Mouse (Mus musculus): ENCODE results near the gene Blmh. TPM values are rescaled to one million over a fixed set of nuclear protein-coding genes. Genes with fewer than 3 reads are reported as not detected.

The Blmh gene
- polyA plus RNA-seq, 1 experiment from 2014 or later: 112 TPM

DNA sequence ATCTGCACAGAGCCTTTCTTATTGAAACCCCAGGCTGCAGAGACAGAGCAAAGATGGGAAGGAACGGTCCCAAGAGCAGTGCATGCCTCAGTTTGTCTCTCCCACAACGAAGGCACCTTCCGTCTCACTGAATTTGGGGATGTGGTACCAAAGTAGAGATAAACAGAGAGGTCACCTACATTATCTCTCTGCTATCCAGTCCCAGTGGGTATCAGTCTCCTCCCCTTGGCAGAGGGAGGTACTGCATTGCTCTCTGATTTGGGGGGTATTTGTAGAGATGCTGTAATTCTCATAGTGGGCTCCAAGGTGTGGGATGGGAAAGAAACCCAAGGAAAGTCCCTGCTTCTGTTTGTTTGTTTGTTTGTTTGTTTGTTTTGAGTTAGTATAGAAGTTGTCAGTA is 102.0 kb downstream of the Blmh start:
- H3K27me3 ChIP-seq (replicated peaks): no peaks in the 10 kb centered on the region

DNA sequence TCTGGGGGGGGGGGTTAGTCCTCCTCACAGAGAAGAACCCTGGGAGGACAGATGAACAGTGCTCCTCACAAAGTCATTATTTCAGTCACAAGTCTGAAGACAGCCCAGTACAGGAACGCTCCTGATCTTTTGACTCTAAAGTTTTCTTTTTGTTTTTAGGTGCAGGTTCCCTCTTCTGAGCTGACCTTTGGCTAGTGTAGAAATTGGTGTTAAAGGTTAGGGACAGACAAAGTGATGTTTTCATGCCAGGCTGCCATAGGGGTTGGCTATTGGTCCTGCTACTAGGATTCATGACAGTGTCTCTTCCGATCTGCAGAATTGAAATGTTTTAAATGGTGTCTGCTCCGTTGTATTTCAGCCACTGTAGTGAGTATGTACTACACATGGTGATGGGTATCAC is 103.5 kb downstream of the Blmh start:
- Histone ChIP-seq H3K9ac (no peak overlapping the region), H3K27me3 (replicated peaks) (no peaks in the 10 kb centered on the region), H3K4me3 (no peak overlapping the region), H3K4me2 (no peak overlapping the region), H3K36me3 (no peaks in the 10 kb centered on the region), H3K9me3 (replicated peaks) (no peaks in the 10 kb centered on the region), H3K4me1 (replicated peaks) (no peaks in the 10 kb centered on the region), H3K27ac (ENCODE audit: poor library complexity, severe bottlenecking) (no peak overlapping the region)
- ATAC-seq (ENCODE audit: insufficient number of reproducible peaks, low FRiP score): no peak
- WGBS: 85% methylated on average over 3 of the region's 3 CpGs

More for the DNA sequence above, 102.0 kb downstream of the Blmh start:
- Histone ChIP-seq H3K36me3 (no peaks in the 10 kb centered on the region), H3K9ac (no peak overlapping the region), H3K9me3 (replicated peaks) (no peaks in the 10 kb centered on the region), H3K27ac (ENCODE audit: poor library complexity, severe bottlenecking) (no peak overlapping the region), H3K4me2 (no peak overlapping the region), H3K4me1 (replicated peaks) (no peaks in the 10 kb centered on the region), H3K4me3 (no peak overlapping the region)
- no peak for ATAC-seq (ENCODE audit: insufficient number of reproducible peaks, low FRiP score)
- whole genome bisulfite sequencing: 58% methylated on average over 3 of the region's 3 CpGs

DNA sequence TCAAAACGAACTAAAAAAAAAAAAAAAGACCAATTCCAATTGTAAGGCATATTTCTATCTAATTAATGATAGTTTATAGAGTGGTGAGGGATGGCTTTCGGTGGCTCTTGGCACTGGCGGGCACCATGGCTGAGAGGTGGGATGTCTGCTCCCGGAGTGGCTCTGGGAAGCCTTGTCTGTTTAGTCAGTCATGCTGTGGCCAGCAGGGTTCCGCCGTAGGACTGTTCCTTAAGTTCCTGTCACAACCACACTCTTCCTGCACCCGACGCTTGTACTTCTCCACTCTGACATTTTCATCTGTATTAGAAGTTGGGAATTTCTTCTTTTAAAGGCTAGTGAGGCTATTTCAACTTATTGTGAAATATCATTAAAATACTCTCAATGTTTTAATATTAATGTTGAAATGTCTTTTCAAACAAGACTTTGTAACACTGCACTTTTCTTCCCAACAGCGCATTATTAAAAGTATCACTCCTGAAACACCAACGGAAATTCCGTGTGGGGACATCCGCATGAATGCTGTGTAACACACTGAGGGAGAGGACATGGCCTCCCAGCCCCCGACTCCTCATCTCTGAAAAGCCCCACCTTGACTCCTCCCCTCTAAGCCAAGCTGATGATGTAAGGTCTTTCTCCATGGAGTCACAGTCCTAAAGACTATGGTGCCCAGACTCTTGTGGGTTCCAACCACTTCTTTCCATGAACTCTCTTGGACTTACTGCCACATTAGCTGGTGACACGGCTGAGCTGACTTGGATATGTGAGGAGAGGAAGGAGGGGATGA is 106.7 kb downstream of the Blmh start:
- H3K27ac ChIP-seq (ENCODE audit: poor library complexity, severe bottlenecking): no peak overlapping the region
- H3K27me3 ChIP-seq (replicated peaks): no peaks in the 10 kb centered on the region
- no peak overlapping the region for H3K4me3 ChIP-seq
- H3K9me3 ChIP-seq (replicated peaks): no peaks in the 10 kb centered on the region
- 66% methylated on average over 14 of the region's 14 CpGs for WGBS
- ATAC-seq (ENCODE audit: insufficient number of reproducible peaks, low FRiP score): no peak
- H3K36me3 ChIP-seq: no peaks in the 10 kb centered on the region
- no peaks in the 10 kb centered on the region for H3K4me1 ChIP-seq (replicated peaks)
- no peak overlapping the region for H3K4me2 ChIP-seq
- no peak overlapping the region for H3K9ac ChIP-seq

Other genes starting within 250 kb of the Blmh start
- 0.05 TPM in 1 of 2 replicates, not detected in the other for gene Trarg1, start 245.0 kb upstream of the Blmh start, polyA plus RNA-seq (2016; fragmentation: Nextera tagmentation; extraction: Ambion mirVana)
- 18.3 and 21.6 TPM in 2 replicates for gene Gosr1, start 161.2 kb upstream of the Blmh start, polyA plus RNA-seq (2016; fragmentation: Nextera tagmentation; extraction: Ambion mirVana)
- gene Cpd, start 77.8 kb upstream of the Blmh start, polyA plus RNA-seq (2016; fragmentation: Nextera tagmentation; extraction: Ambion mirVana): 24.3 and 25.7 TPM in 2 replicates
- gene Tmigd1, start 22.6 kb upstream of the Blmh start, polyA plus RNA-seq (2016; fragmentation: Nextera tagmentation; extraction: Ambion mirVana): 0.30 TPM in 1 of 2 replicates, not detected in the other
- 1.3 and 1.6 TPM in 2 replicates for gene Slc6a4, start 73.8 kb downstream of the Blmh start, polyA plus RNA-seq (2016; fragmentation: Nextera tagmentation; extraction: Ambion mirVana)
- gene Nsrp1, start 153.6 kb downstream of the Blmh start, polyA plus RNA-seq (2016; fragmentation: Nextera tagmentation; extraction: Ambion mirVana): 42.9 and 52.8 TPM in 2 replicates

Data from heart, embryonic 12.5 days (tissue).